Mouse (Mus musculus) adrenal gland, adult 2 months (tissue): ENCODE data around the gene Klf13. TPM values are rescaled to one million over a fixed set of nuclear protein-coding genes. Genes with fewer than 3 reads are reported as not detected.

Experiments
- DNase-seq: peaks from one replicate; pipeline ENCODE4 v3.0.0; 2021
- polyA plus RNA-seq: library from polyadenylated mRNA; depleted of rRNA; stranded (reverse); fragments of >200 nt; gene quantifications from 2 replicates; pipeline ENCODE4 v1.2.3, GENCODE M21; 2012
- total RNA-seq, 2 experiments: library from RNA; stranded (reverse); gene quantifications; 2 replicates each; pipeline ENCODE4 v1.2.3; 2021

The Klf13 gene
- total and polyA plus RNA-seq, 3 experiments, result 67.0 to 87.7 (median 77.8) TPM

DNA sequence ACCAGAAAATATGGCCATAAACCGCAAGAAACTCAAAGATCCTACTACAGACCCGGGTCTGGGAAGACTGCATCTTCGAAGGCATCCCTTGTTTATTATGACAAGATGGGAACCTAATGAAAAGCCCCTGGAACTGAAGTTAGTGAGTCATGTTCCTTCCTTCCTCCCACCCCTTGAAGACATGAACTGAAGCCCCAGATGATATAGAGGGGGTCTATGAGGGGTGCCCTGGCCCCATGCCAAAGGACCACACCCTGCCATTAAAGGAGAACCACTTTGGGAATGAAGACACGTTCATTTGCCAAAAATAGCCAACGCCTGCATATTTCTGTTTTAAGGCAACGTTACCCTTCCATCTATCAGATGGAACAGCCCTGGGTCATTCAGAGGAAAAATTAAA lies 50.0 kb downstream of the Klf13 start:
- DNase-seq, result no peak

- no peak for DNase-seq
These were observed 51.1 kb downstream of the Klf13 start for GRCm38 (mm10) chr7:63887602-63888123.

DNA sequence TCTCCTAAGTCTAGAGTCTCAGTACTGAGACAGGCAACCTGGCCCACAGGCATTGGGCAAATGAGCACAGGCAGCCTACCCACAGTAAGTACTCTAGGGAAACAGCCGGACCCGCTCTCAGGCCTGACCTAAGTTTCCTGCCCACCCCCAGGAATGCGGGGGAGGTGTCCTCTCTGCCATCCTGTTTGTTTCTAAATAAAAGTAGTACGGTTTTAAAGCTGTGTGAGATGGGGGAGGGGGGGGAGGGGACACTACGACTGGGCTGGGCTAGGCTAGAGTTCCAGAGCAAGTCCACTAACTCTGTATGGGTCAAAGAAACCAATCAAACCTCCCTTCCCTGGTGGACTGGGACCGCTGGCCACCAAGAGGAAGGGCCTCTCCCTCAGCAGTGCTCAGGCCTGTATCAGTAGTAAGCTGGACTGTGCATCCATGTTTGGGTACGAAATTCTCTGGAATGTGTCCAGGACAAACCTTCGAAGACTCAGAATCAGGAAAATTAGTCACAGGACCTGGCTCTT lies 51.6 kb downstream of the Klf13 start:
- DNase-seq, result peak; percentile 55

DNA sequence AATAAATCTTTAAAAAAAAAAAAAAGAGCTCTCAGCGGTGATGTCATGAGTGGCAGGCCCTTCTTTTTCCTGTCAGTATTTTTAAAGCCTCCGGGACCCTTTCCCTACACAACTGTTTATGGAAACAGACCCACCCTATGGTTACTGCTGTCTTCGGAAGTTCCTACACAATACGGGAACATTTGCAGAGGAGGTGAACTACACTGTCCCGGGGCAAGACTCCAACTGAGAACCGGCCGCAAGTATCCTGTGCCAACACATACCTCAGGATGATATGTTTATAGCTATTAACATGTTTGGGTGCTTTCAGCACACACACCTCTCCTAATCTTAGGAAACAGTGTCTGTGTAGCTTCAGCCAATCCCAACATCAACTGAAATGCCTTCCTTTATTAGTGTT lies 53.7 kb downstream of the Klf13 start:
- DNase-seq, result no peak

DNA sequence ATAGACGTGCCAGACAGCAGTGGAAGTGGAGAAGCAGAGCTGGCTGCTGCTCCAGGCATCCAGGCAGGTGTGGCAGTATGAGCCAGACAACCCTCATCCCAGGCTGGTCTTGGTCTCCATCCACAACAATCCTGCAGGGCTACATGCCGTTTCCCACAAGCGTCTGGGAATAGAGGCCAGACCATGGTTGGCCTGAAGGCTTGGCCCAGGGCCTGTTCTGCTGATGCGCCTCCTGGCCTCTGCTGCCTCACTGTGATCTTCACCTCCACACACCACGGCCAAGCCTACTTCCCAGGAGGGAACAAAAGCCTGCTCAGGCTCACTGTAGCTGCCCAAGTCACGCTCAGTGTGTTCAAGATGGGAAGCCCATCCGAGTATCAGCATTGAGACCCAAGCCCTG lies 56.0 kb downstream of the Klf13 start:
- no peak for DNase-seq

DNA sequence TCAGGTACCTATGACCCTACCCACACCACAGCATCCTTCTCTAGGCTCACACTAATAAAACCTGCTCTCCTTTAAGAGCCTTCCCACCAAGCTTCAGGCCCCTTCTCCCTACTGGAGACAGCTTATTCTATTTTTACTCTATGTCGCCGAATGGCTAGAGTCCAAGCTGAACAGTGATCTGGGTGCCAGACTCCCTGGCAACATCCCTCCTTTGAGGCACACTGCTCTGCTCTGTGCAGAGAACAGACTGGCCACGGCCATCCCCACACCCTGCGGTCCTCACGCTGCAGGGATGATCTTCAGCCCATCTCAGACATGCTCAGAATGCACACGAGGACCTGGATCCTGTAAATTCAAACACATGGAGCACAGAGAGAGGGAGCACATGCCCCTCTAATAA lies 59.1 kb downstream of the Klf13 start:
- DNase-seq, result no peak

DNA sequence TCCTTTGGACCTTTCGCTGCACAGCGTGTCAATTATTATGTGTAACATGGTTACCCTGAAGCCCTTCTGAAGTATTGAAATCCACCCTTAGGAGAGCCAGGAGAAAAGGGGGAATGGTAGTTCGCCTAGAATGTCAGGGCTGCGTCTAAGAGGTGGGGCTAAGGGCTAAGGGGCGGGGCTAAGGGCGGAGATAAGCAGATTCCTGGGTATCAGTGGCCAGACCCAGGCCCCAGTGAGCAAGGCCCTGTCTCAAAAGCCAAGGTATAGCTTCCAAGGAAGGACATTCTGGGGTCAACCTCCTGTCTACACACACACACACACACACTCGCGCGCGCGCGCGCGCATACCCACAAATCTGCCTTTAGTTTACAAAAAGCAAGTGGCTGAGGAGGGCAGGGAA lies 61.1 kb downstream of the Klf13 start:
- no peak for DNase-seq

DNA sequence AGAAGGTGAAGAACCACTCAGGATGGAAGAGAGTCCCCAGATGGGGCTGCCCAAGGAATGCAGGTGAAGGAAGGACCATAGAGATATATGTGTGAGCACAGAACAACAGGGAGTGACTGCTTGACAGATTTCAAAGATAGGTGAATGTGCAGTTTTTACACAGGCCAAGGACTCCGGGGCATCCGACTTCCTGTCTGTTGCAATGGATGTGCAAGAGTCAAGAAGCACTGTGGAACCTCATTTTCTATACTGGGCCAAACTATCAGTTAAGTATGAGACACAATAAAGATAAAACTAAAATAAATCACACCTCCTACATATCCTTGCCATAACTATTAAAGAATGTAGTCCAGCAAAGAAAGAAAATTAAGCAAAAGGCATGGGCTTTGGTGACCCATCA lies 62.1 kb downstream of the Klf13 start:
- no peak for DNase-seq

GRCm38 (mm10) chr7:63875686-63876085 lies 63.0 kb downstream of the Klf13 start:
- no peak for DNase-seq

GRCm38 (mm10) chr7:63873880-63874279 lies 64.8 kb downstream of the Klf13 start:
- DNase-seq, result no peak

DNA sequence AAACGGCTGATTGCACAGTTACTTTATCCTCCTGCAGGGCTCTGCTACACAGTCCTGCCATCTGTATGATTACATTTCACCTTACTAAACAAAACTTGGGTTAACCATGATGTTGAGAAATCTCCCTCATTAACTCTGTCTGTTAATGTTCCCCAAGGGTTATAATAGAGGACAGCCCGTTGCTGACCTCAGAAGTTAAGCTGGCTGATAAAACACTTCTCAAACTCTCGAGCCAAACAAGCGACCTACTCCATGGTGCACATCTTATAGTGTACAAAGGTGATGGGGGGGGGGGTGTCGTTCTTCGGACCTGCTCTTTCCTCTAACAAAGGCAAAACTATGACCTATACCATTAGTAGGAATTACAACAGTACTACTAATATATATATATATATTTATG lies 67.0 kb downstream of the Klf13 start:
- no peak for DNase-seq

DNA sequence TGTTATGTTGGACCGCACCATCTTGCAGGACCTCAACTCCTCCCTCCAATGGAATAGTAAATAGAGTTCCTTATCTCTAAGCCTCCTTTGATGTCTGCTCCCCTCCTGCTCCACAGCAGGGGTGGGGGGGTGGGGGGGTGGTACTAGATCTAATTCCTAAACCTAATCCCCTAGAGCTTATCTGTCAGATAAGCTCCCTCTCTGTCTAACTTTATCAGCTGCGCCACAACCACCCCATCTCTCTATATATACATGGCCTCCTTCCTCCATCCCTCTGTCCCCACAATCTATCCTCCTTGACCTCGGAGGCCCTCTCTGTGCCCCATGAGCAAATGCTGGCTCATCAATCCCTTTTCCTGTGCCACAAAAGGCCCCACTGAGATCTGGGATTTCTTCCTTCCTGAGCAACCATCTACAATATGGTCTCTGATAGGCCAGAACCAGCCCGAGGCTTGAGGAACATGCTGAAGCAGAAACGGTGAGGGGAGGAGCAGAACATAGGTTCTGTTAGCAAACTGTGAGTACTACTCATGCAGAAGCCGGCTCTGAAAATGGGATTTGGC lies 70.3 kb downstream of the Klf13 start:
- no peak for DNase-seq

- peak; percentile 62 for DNase-seq
These were observed 72.8 kb downstream of the Klf13 start for GRCm38 (mm10) chr7:63865911-63866310.

- DNase-seq, result no peak
These were observed 75.7 kb downstream of the Klf13 start for GRCm38 (mm10) chr7:63863046-63863445.

GRCm38 (mm10) chr7:63861123-63861522 lies 77.6 kb downstream of the Klf13 start:
- DNase-seq, result no peak

- DNase-seq, result peak; percentile 92
These were observed 80.1 kb downstream of the Klf13 start for GRCm38 (mm10) chr7:63858571-63859152.

DNA sequence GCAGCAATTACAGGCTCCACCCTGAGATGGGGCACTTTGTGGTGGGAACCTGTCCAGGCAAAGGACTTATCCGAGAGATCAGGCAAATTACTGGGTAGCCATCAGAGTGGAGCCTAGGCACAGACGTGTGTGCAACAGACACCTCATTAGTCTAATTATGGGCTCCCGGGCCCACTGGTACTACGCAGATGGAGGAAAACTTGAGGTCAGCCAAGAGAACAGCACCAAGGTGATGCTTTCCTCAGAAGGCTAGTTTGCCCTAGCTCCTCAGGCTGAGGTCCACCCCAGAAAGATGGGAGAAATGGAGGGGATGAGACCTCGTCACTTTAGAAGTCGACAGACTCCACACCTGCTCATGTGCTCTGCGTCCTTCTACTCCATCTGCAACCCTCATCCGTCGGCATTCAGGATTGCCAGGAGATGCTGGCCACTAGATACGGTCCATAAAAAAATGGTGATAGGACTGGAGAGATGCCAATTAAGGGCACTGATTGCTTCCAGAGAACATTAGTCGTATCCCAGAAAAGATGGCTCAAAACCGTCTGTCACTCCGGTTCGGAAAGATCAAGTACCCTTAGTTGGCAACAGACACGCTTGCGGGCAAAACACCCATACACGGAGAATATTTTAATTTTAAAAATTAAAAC lies 80.8 kb downstream of the Klf13 start:
- DNase-seq, result no peak

- peak; percentile 83 for DNase-seq
These were observed 83.4 kb downstream of the Klf13 start for GRCm38 (mm10) chr7:63855283-63855682.

DNA sequence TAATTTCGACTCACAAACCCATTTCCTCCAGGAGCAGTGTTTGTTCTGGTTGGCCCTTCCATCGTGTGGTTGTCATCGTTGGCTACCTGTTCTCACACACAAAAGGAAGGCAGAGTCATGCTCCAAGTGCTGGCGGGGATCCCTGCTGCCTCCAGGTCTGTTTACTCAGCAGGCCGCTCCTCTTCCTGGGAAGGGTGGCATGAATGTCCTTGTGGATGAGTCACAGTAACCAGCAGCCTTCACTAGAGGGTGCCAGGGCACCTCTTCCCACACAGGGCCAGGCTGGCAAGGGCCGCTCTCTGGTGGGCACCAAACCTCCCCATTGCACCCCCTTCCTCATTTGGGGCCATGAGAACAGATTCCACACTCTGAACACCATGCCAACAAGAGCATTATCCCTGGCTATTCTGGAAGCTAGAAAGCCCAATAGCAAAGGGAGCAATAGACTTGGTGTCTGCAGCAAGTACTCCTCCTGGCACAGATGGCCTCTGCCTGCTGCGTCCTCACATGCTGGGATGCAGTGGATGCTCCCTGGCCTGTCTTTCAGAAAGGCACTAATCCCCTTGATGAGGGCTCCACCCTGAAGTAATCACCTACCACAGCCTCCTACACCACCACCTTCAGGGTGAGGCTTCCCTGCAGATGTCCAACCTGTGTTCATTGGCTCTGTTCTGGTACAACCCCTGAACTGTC lies 86.7 kb downstream of the Klf13 start:
- DNase-seq, result peak; percentile 87
